Mouse (Mus musculus): ENCODE measurements around the gene Peg10.

DNA sequence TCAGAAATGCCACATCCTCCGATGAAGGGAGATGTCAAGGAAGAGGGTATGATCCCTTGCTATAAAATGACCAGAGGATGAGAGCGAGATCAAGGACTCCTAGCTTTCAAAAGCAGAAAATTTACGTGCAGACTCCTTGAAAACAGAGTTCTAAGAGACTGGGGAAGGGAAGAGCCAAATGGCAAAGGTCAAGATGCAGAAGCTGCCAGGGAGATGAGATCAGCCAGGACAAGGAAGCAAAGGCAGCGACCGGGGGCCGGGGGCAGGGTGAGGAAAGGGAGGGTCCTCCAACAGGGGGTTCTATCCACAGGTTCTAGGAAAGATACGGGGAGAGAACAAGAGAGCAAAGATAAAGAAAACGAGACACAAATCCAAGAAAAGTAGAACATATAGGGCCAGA lies 15.4 kb upstream of the Peg10 start:
- TF ChIP-seq CTCF (IDR thresholded peaks at IDR 0.05; ENCODE audit: low read depth, low read length) (no peak), GATA1 (IDR thresholded peaks at IDR 0.05; ENCODE audit: borderline replicate concordance, low read length) (no peak), POLR2AphosphoS5 (IDR thresholded peaks at IDR 0.05; ENCODE audit: insufficient replicate concordance, low read depth, low read length) (no peak), TAL1 (conservative IDR thresholded peaks at IDR 0.05; ENCODE audit: low read depth, low read length) (no peak)
